ENCODE assay signal across 8 mouse cellular contexts in genomic region chr7:30072146-30073028, GRCm38 (mm10). TPM values are rescaled to one million over a fixed set of nuclear protein-coding genes. Genes with fewer than 3 reads are reported as not detected.
DNase-seq lines count a peak whose midpoint lies in the region; ATAC-seq lines count a peak whose summit lies in the region.

TSS of gene Zfp82 (minus strand) at chr7:30072900.

- peak within 1 kb of the TSS; percentile 92 for H3K4me3 ChIP-seq in hindbrain, embryonic 15.5 days

- H3K4me2 ChIP-seq in hindbrain, embryonic 15.5 days: peak within 1 kb of the TSS; percentile 98

- H3K36me3 ChIP-seq in hindbrain, embryonic 15.5 days: peaks cover 14% of the 10 kb centered on the region

- peak; percentile 97 for DNase-seq in ZHBTc4 (ENCODE audit: low read depth, low spot score)
- peak; percentile 86 to 89 for DNase-seq in cerebellum, postnatal 36 days
- peak; percentile 84 to 85 for DNase-seq in frontal cortex, postnatal 36 days (ENCODE audit: low spot score in 2 of 2)
- peak; percentile 75 to 80 for DNase-seq in left cerebral cortex, adult 8-10 months (ENCODE audit: low spot score in 2 of 2)
- peak; percentile 79 for DNase-seq in right cerebral cortex, postnatal 14 days
- DNase-seq in urinary bladder, postnatal 25 days (ENCODE audit: low spot score): peak; percentile 73

- H3K27ac ChIP-seq in hindbrain, embryonic 15.5 days (replicated peaks): peak within 1 kb of the TSS; percentile 91

- WGBS in hindbrain, embryonic 15.5 days: under 1% methylated on average over 50 of the region's 50 CpGs

- H3K4me1 ChIP-seq in hindbrain, embryonic 15.5 days (replicated peaks): peaks cover 19% of the 10 kb centered on the region

- no peaks in the 10 kb centered on the region for H3K27me3 ChIP-seq in hindbrain, embryonic 15.5 days

- H3K9ac ChIP-seq in hindbrain, embryonic 15.5 days: peak within 1 kb of the TSS; percentile 84

- no peaks in the 10 kb centered on the region for H3K9me3 ChIP-seq in hindbrain, embryonic 15.5 days

- peak; percentile 94 for ATAC-seq in hindbrain, embryonic 15.5 days (ENCODE audit: low FRiP score, low read depth)
- peak; percentile 95 for ATAC-seq in megakaryocyte progenitor cell, adult 5-6 weeks (replicated peaks; ENCODE audit: poor library complexity)

RNA-seq across cellular contexts. Expression of gene Zfp82, which starts in this region (rescaled TPM):
- polyA plus RNA-seq in hindbrain, embryonic 15.5 days (2015; fragmentation: Nextera tagmentation; extraction: Ambion mirVana): 8.6 and 10.9 TPM in 2 replicates
- total RNA-seq in left cerebral cortex, adult 8-10 months (2022): 1 to 10 TPM; 5.7 to 6.5 (median 5.7) TPM
- 4.4 and 4.9 TPM in 2 replicates for total RNA-seq in megakaryocyte progenitor cell, adult 5-6 weeks (2015)
- 3.4 and 4.9 TPM in 2 replicates for total RNA-seq in megakaryocyte progenitor cell, adult 5-6 weeks (2017)

Comparison
In these comparisons a context has a peak if more than half of its experiments do, and no peak if none do; other contexts are left out.
1. Peak in every context shown above with its lines: DNase-seq, ATAC-seq, H3K4me3 ChIP-seq and H3K27ac ChIP-seq.